Mouse (Mus musculus) neural tube, embryonic 15.5 days (tissue): Measurements from ENCODE around the gene Ptprk. TPM values are rescaled to one million over a fixed set of nuclear protein-coding genes. Genes with fewer than 3 reads are reported as not detected.

Source experiments
- microRNA-seq: library from miRNA; unstranded; fragments of <30 nt; microRNA quantifications from one replicate; pipeline ENCODE4, GENCODE M21; 2017
- polyA plus RNA-seq: library from polyadenylated mRNA; unstranded; fragments of >200 nt; fragmentation: Nextera tagmentation; extraction: Ambion mirVana; gene quantifications from 2 replicates; pipeline ENCODE4 v1.2.1, GENCODE M21; 2015

The Ptprk gene
- polyA plus RNA-seq, 1 experiment from 2014 or later: 32.7 TPM

Small RNAs within 50 kb of the gene (microRNA-seq; reads per million reads assigned to microRNA genes)
- not detected for gene Gm22370
